Mouse (Mus musculus) cortical plate, adult 2 months (tissue): ENCODE measurements around the gene Plcl1. TPM values are rescaled to one million over a fixed set of nuclear protein-coding genes. Genes with fewer than 3 reads are reported as not detected.

Experiments
- H3K27ac ChIP-seq: fragments of 200-500 bp; 2 replicates; pipeline ENCODE4 v1.5.1; 2012; ENCODE audit warnings: low read length, control low read depth, inconsistent platforms; ENCODE audit not compliant: insufficient read depth
- H3K4me1 ChIP-seq: fragments of 200-500 bp; 2 replicates; pipeline ENCODE4 v1.6.1; 2011; ENCODE audit warnings: low read length; ENCODE audit not compliant: control insufficient read depth, insufficient read depth
- H3K4me3 ChIP-seq: fragments of 200-500 bp; 2 replicates; pipeline ENCODE4 v1.5.1; 2011; ENCODE audit warnings: mild to moderate bottlenecking, low read length, control low read depth; ENCODE audit not compliant: insufficient read depth
- CTCF ChIP-seq: fragments of 200-500 bp; IDR thresholded peaks from 2 replicates; pipeline ENCODE4 v1.5.1; 2011; ENCODE audit warnings: mild to moderate bottlenecking, control low read depth, low read length; ENCODE audit not compliant: insufficient read depth; ENCODE audit errors: extremely low read depth
- POLR2A ChIP-seq: fragments of 200-500 bp; IDR thresholded peaks from 2 replicates; pipeline ENCODE4 v1.6.1; 2011; ENCODE audit warnings: mild to moderate bottlenecking, low read length, control low read depth; ENCODE audit not compliant: insufficient read depth; ENCODE audit errors: extremely low read depth
- polyA plus RNA-seq: library from polyadenylated mRNA; depleted of rRNA; stranded (reverse); fragments of >200 nt; gene quantifications from 2 replicates; pipeline ENCODE4 v1.2.3, GENCODE M21; 2012

Gene Plcl1
- polyA plus RNA-seq, 1 experiment = 8.6 TPM

- Histone ChIP-seq H3K27ac (no peak overlapping the region), H3K4me1 (peaks cover 2% of the 10 kb centered on the region; the same call in 1 of the 2 replicates), H3K4me3 (no peak overlapping the region)
- TF ChIP-seq POLR2A (no peak), CTCF (no peak)
These were observed 148.7 kb downstream of the Plcl1 start for GRCm38 (mm10) chr1:55554405-55554804.

- Histone ChIP-seq H3K27ac (no peak overlapping the region), H3K4me3 (no peak overlapping the region), H3K4me1 (peaks cover 2% of the 10 kb centered on the region; the same call in 1 of the 2 replicates)
- TF ChIP-seq POLR2A (no peak), CTCF (no peak)
These were observed 152.2 kb downstream of the Plcl1 start for GRCm38 (mm10) chr1:55557960-55558359.

- Histone ChIP-seq H3K4me1 (peaks cover 2% of the 10 kb centered on the region; the same call in 1 of the 2 replicates), H3K27ac (no peak overlapping the region), H3K4me3 (no peak overlapping the region)
- TF ChIP-seq CTCF (no peak), POLR2A (no peak)
These were observed 152.7 kb downstream of the Plcl1 start for GRCm38 (mm10) chr1:55558409-55558808.

GRCm38 (mm10) chr1:55559998-55560397 is 154.3 kb downstream of the Plcl1 start:
- Histone ChIP-seq H3K4me1 (peaks cover 2% of the 10 kb centered on the region; the same call in 1 of the 2 replicates), H3K27ac (no peak overlapping the region), H3K4me3 (no peak overlapping the region)
- TF ChIP-seq CTCF (no peak), POLR2A (no peak)

- H3K4me1 ChIP-seq = peaks cover 3% of the 10 kb centered on the region
- TF ChIP-seq CTCF (no peak), POLR2A (no peak)
- no peak overlapping the region for H3K27ac ChIP-seq
- H3K4me3 ChIP-seq = no peak overlapping the region
These were observed 160.2 kb downstream of the Plcl1 start for GRCm38 (mm10) chr1:55565933-55566332.

- Histone ChIP-seq H3K4me1 (peaks cover 3% of the 10 kb centered on the region), H3K4me3 (no peak overlapping the region), H3K27ac (no peak overlapping the region)
- no peak for TF ChIP-seq CTCF
- TF ChIP-seq POLR2A = no peak
These were observed 162.2 kb downstream of the Plcl1 start for GRCm38 (mm10) chr1:55567801-55568360.

- Histone ChIP-seq H3K4me1 (peaks cover 3% of the 10 kb centered on the region), H3K4me3 (no peak overlapping the region), H3K27ac (no peak overlapping the region)
- no peak for TF ChIP-seq CTCF
- no peak for TF ChIP-seq POLR2A
These were observed 164.5 kb downstream of the Plcl1 start for GRCm38 (mm10) chr1:55570225-55570624.

- Histone ChIP-seq H3K4me1 (peaks cover 3% of the 10 kb centered on the region), H3K4me3 (no peak overlapping the region), H3K27ac (no peak overlapping the region)
- TF ChIP-seq CTCF = no peak
- TF ChIP-seq POLR2A = no peak
These were observed 165.7 kb downstream of the Plcl1 start for GRCm38 (mm10) chr1:55571399-55571798.

- H3K4me1 ChIP-seq = peaks cover 3% of the 10 kb centered on the region
- H3K27ac ChIP-seq = no peak overlapping the region
- TF ChIP-seq CTCF (no peak), POLR2A (no peak)
- H3K4me3 ChIP-seq = no peak overlapping the region
These were observed 166.5 kb downstream of the Plcl1 start for GRCm38 (mm10) chr1:55572202-55572601.

GRCm38 (mm10) chr1:55572664-55573063 is 166.9 kb downstream of the Plcl1 start:
- Histone ChIP-seq H3K27ac (no peak overlapping the region), H3K4me3 (no peak overlapping the region), H3K4me1 (peaks cover 3% of the 10 kb centered on the region)
- TF ChIP-seq POLR2A (no peak), CTCF (no peak)

- H3K4me1 ChIP-seq = no peaks in the 10 kb centered on the region
- TF ChIP-seq POLR2A (no peak), CTCF (no peak)
- H3K4me3 ChIP-seq = no peak overlapping the region
- no peak overlapping the region for H3K27ac ChIP-seq
These were observed 170.2 kb downstream of the Plcl1 start for GRCm38 (mm10) chr1:55575916-55576315.
